In genomic region chr5:71092475-71092874, GRCm38 (mm10) we compare ENCODE assay signal across 8 mouse cellular contexts. TPM values are rescaled to one million over a fixed set of nuclear protein-coding genes. Genes with fewer than 3 reads are reported as not detected.
A peak's percentile ranks its signal among the peaks of the same experiment; 100 is the strongest.
DNase-seq lines count a peak whose midpoint lies in the region; ATAC-seq and TF ChIP-seq lines count a peak whose summit lies in the region.

No protein-coding gene starts in this region.

- no peak overlapping the region; the same call in none of the 2 replicates for H3K4me3 ChIP-seq in cortical plate, adult 2 months (ENCODE audit: insufficient read depth, low read length)
- H3K4me3 ChIP-seq in midbrain, postnatal 0 days (ENCODE audit: low read depth, low read length) = peak overlapping the region; percentile 16; the same call in 1 of the 2 replicates
- no peak overlapping the region for H3K4me3 ChIP-seq in heart, embryonic 10.5 days

- H3K4me2 ChIP-seq in midbrain, postnatal 0 days (ENCODE audit: low read depth, low read length, poor library complexity, severe bottlenecking) = peak overlapping the region; percentile 40

- no peaks in the 10 kb centered on the region; the same call in 1 of the 2 replicates for H3K4me1 ChIP-seq in cortical plate, adult 2 months (ENCODE audit: control insufficient read depth, insufficient read depth, low read length)
- H3K4me1 ChIP-seq in midbrain, postnatal 0 days (ENCODE audit: insufficient read depth, low read length) = no peaks in the 10 kb centered on the region
- H3K4me1 ChIP-seq in heart, embryonic 10.5 days = peaks cover 10% of the 10 kb centered on the region; the same call in 1 of the 2 replicates

- H3K9me3 ChIP-seq in midbrain, postnatal 0 days (ENCODE audit: low read length) = no peaks in the 10 kb centered on the region
- no peaks in the 10 kb centered on the region for H3K9me3 ChIP-seq in heart, embryonic 10.5 days

- no peak overlapping the region for H3K27ac ChIP-seq in cortical plate, adult 2 months (ENCODE audit: insufficient read depth, low read length)
- no peak overlapping the region for H3K27ac ChIP-seq in midbrain, postnatal 0 days (ENCODE audit: low read depth, low read length)
- H3K27ac ChIP-seq in heart, embryonic 10.5 days = no peak overlapping the region

- H3K36me3 ChIP-seq in midbrain, postnatal 0 days (ENCODE audit: insufficient read depth, low read length) = no peaks in the 10 kb centered on the region
- no peaks in the 10 kb centered on the region for H3K36me3 ChIP-seq in heart, embryonic 10.5 days

- ATAC-seq in midbrain, postnatal 0 days (ENCODE audit: low FRiP score) = no peak

- DNase-seq in cerebellum, postnatal 10 days = peak; percentile 92 to 94
- no peak for DNase-seq in cerebellum, postnatal 36 days
- DNase-seq in layer of hippocampus, adult 9-11 months = peak; percentile 19
- peak; percentile 90 for DNase-seq in midbrain, postnatal 0 days (ENCODE audit: low spot score)
- no peak for DNase-seq in urinary bladder, postnatal 4 days (ENCODE audit: low spot score in 2 of 2)
- DNase-seq in urinary bladder, adult 18-20 months (ENCODE audit: low spot score in 2 of 2) = no peak
- DNase-seq in heart, embryonic 10.5 days (ENCODE audit: low spot score) = no peak

- no peaks in the 10 kb centered on the region for H3K27me3 ChIP-seq in midbrain, postnatal 0 days (ENCODE audit: insufficient read depth, low read length)
- H3K27me3 ChIP-seq in heart, embryonic 10.5 days (ENCODE audit: insufficient read depth, poor library complexity, severe bottlenecking) = peaks cover 22% of the 10 kb centered on the region; the same call in 1 of the 2 replicates

- peak; percentile 39; the same call in 1 of the 2 replicates for TF ChIP-seq CTCF in cortical plate, adult 2 months (IDR thresholded peaks at IDR 0.05; ENCODE audit: extremely low read depth, insufficient read depth, low read length)
- peak; percentile 83 for TF ChIP-seq CTCF in midbrain, postnatal 0 days (IDR thresholded peaks at IDR 0.05)

- TF ChIP-seq POLR2A in cortical plate, adult 2 months (IDR thresholded peaks at IDR 0.05; ENCODE audit: extremely low read depth, insufficient read depth, low read length) = no peak

- H3K9ac ChIP-seq in midbrain, postnatal 0 days (replicated peaks; ENCODE audit: low read length, poor library complexity, severe bottlenecking) = no peak overlapping the region

RNA-seq across cellular contexts. Expression of gene Gabra2, which starts 3.2 kb away (rescaled TPM):
- 33.0 and 40.2 TPM in 2 replicates for polyA plus RNA-seq in cortical plate, adult 2 months (2012; rRNA removed)
- 29.4 and 36.7 TPM in 2 replicates for total RNA-seq in midbrain, postnatal 0 days (2014; rRNA removed)
- 52.1 and 72.4 TPM in 2 replicates for polyA plus RNA-seq in midbrain, postnatal 0 days (2015; fragmentation: Nextera tagmentation; extraction: Ambion mirVana)
- polyA plus RNA-seq in heart, embryonic 10.5 days (2016; fragmentation: Nextera tagmentation; extraction: Ambion mirVana) = 0.15 and 0.73 TPM in 2 replicates

Comparison
In these comparisons a context has a peak if more than half of its experiments do, and no peak if none do; other contexts are left out.
1. DNase-seq: peak in cerebellum, postnatal 10 days (2 of 2), layer of hippocampus, adult 9-11 months (single experiment) and midbrain, postnatal 0 days (single experiment); none in cerebellum, postnatal 36 days (0 of 2), urinary bladder, postnatal 4 days (0 of 2), urinary bladder, adult 18-20 months (0 of 2) and heart, embryonic 10.5 days (single experiment).
2. RNA of gene Gabra2, which starts 3.2 kb away (polyA plus RNA-seq): 52.1 to 72.4 TPM in midbrain, postnatal 0 days and 33.0 to 40.2 TPM in cortical plate, adult 2 months; 0.15 to 0.73 TPM in heart, embryonic 10.5 days; every median in the first group is over 10 times any median in the second.